Mouse (Mus musculus) retina, postnatal 7 days (tissue): Measurements from ENCODE around the gene Tars.

Experiments
- DNase-seq: peaks from one replicate; pipeline ENCODE4 v3.0.0-alpha.2; 2012; ENCODE audit warnings: low read depth, low spot score

The Tars gene

DNA sequence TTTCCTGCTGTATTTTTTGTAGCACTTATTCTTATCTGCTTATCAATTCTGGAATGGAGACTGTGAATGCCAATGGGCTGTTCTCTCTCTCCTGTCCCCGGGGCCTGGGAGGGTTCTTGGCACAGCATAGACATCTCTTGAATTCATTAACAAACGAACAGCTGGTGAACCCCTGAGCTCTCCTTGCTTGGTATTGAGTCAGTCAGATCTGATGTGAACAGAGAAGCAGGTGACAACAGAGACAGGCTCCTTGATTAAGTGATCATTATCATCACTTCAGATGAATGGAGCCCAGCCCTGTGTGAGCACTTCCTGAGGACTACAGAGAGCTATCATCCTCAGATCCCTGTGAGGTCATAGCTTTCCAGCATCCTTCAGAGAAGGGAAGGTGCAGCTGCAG lies 35.4 kb downstream of the Tars start:
- no peak for DNase-seq

DNA sequence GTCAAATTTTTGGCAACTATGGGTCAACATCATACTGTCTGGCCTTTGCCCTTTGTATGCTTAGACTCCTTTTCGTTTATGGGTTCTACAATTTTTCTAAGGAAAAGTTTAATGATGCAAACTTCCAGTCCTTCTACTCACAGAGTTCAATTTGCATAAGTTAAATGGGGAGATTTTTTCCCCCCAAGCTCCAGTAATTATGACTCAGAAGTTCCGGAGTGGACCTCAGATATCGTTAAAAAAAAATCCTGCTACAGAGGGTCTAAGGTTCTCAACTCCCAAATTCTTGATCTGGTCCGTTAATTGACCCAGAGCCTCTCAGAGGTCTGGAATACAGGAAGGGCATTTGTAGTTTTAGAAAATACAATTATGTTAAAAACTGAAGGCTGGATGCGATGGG lies 37.6 kb downstream of the Tars start:
- DNase-seq: no peak

DNA sequence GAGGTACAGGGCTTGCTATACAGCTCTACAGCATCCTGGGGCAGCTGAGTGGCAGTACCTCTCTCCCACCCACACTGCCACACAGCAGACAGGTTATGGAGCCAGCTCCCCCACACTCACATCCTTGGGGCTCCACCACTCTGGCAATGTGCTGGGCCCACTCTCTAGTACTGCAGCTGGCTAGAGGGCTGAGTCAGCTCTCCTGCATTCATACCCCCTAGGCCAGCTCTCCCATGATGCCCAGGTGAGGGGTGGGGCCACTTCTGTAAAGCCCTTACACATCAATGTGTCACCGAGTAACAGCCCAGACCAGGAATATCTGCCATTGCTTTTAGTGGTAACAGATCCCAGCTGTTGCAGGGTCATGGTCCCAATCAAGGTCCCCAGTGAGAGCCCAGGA lies 38.6 kb downstream of the Tars start:
- no peak for DNase-seq

DNA sequence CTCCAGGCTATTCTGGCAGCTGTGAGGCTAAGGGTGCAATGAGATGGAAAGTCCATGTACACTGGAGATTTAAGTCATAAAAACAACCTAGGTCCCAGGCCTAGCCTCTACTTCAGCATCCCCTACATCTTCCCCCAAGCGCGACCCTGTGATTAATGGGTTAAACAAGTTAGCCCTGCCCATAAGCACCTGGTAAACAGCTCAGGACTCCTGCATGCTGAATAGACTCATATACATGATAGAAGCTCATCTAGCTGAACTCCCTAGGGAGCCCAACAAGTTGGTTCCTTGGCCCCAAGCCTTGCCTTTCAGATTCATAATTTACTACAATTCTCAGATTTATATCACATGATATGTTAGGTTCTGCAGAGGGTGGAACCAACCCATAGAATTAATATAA lies 42.0 kb downstream of the Tars start:
- DNase-seq: no peak

DNA sequence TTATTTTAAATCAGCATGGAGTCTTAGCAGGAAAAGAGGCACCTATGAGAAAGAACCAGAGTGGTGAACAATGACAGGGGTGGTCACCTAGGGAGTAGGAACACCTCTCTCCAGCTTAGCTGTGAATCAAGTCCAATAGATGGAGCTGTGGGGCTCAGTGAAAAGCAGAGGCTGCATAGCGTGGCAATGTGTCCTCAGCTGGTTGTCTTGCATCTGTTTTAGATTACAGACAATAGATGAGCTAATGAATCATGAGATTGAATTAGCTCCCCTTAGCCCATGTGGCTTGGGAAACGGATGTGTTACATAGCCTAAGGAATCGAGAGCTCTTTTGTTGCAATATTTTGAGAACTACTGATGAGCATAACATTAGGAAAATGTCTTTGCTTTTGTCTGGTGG lies 43.6 kb downstream of the Tars start:
- no peak for DNase-seq

DNA sequence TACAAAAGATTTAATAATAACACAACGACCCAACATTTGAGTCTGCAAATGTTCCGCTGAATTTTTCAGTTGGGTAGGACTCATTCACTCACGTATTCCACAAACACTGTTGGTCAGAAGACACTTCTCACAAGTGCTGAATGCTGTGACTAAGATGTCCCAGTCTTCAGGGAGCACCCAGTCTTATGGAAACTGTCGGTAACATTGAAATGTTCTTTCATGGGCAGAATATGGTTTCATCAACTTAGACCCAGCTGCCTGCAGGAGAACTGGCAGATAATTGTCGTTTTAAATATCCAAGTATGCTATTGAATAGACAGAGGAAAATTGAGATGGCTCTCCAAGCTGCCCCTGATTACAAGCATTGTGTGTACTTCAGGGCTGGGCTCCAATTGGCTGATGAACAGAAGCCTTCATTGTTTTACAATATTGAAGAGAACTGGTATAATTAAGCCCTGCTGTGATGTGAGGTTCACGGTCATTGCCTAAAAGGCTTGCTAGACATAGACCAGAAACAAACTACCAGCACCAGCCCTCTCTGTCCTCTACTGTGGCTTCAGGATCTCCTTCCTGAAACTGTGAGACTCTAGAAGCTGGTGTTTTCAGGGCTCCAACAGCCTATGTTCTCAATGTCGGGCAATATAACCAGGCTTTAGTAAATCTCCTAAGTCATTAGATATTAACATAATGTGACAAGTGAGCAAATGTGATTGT lies 59.8 kb downstream of the Tars start:
- DNase-seq: peak; percentile 23
